Mouse (Mus musculus) kidney, adult 9 months (tissue): ENCODE measurements around the gene Anp32e.
"Not testable (repeated sequence)": the region's sequence is repeated elsewhere in the genome, so short reads cannot be mapped to it uniquely, and the experiment has no call there.

Experiments
- DNase-seq: peaks from one replicate; pipeline ENCODE4 v3.0.0; 2022

The Anp32e gene

DNA sequence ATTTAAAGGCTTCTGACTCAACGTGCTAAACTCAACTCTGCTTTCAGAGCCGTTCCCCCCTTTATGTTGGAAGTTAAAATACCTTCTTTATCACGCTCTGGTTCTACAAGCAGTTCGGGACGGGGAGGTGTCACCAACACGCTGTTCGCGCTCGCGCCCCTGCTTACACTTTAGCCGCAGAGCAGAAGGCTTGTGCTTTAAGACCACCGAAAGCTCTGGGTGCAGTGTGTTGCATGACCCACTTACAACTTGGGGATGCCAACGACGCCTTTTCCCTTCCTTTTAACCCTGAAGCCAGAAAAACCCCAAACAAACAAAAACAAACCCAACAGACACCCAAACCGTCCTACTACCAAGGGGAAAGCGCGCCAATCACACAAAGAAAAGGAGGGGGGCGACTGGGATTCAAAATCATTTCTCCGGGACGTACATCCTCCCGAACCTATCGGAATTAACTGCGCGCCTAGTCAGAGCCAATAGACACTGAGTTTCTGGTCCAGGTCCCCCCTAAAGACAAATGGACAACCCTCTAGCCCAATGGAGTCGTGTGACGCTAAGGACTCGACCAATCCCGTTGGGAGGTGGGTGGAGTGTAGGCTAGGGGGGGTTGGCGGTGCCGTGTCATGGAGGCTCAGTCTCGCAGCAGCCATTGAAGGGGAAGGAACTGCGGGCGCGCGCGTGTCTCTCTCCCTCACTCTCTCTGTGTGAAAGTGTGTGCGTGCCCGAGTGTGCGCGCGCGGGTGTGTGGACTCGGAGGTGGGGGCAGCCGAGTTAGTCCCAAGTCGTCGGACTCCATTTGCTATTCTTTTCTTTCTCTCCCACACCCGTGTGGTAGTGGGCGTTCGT is at the start of gene Anp32e:
Anp32e (plus strand) TSS at position 589 of the 846 bp plus-strand sequence.
- peak; percentile 99 for DNase-seq

DNA sequence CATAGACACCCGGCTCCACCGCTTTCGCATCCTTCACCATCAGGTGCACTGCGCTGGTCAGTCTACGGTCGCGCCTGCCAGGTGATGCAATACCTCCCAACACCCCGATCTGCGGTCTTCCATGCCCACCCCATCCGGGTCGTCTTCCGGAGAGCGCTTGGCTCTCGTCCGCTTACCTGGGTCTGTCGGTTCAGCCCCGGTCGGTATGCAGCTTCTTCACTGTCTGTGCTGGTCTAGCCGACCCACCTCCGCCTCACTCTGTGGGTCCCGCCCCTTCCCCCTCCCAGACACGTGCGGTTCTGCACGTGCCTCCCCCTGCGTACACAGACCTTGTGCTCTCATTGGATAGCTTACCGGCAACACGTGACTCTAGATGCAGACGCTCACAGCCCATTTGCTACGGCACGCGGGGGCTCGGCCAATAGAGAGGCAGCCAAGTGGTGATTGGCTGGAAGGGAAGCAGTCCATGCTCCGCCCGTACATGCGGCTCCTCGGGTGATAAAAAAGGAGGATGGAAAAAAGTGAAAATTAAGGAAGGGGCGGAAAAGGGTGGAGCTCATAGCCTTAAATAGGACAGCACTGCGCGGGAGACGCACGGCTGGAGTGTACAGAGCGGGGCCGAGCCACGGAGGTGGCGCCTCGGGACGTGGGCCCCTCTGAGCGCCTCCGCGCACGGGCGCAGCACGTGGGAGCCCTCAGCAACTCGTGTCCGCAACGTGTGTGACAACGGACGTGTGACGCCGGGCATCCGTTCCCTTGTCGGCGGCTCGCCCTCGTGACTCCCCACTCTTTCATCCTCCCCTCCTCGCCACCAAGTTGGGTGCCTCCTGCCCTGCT is 46.8 kb upstream of the Anp32e start, which contains the start of gene Ciart:
Ciart (minus strand) TSS at position 273 of the 837 bp plus-strand sequence.
- DNase-seq, result peak; percentile 99

DNA sequence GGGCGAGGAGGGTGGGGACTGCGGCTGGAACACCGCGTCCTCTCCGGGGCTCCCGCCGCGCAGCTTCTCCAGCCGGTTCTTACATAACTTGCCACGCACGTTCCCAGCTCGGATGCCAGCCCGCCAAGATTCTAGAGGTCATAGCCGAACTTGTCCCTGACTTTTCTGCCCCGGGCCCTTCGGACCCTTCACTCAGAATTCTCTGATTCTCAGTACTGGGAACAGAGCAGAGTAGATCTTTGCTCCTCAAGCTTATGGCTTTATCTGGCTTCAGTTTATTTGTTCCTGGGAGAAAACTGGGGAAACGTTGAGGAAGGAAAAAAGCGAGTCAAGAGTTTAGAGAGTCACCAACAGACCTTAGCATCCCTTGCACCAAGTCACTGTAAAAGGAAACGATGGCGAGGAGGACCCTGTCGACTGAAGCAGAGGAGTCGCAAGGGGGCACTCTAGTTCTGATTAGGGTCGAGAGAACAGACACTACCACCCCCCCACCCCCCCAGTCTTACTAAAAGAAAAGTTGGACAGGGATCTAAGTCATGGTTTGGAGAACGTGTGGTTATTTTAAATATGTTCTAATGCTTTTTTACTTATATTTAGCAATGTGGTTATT is 46.1 kb upstream of the Anp32e start:
- DNase-seq, result peak; percentile 91

DNA sequence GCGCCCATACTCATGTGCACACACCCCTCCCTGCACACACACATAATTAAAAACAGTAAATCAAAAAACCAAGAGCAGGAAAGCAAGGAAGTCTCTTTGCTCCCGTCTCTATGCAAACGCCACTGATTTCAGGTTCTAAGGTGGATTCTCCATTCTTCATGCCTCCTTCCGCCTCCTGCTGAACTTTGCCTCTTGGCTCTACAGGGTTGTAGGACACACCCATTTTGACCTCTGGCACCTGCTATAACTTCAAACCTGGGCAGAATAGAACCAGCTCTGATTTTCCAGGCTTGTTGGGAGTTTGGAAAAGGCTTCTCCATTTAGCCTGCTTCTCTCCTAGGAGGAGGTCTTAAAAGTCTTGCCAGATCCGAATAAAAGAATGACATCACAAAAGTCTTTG is 44.6 kb upstream of the Anp32e start:
- peak; percentile 86 for DNase-seq

DNA sequence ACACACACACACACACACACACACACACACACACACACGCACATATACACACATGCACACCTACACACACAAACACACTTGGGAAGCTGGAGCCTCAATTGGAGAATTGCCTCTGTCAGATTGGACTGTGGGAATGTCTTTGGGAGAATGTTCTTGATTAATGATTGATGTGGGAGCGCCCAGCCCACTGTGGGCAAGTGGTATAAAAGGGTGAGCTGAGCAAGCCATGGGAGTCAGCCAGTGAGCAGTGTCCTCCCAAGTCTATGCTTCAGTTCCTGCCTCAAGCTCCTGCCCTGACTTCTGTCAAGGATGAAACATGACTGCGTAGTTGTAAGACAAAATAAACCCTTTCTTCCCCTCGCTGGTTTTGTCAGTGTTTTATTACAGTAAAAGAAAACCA is 41.5 kb upstream of the Anp32e start:
- DNase-seq, result peak; percentile 89

DNA sequence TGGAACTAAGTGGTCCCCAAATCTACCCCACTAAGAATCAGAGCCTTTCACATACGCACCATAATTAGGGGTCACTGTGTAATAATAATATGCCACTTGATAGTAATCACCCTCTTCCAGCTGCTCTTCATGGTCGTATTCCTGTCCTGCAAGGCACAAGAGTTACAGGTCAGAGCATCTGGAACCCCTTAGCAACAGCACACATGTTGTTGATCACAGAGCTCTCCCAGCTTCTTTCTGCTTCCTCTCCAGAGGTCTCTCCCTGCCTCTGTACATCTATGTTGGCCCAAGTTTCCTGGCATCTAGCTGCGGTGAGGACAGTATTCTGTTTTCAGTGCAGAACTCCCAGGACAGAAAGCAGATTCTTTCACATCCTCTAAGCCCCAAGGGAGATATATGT is 39.4 kb upstream of the Anp32e start:
- DNase-seq, result no peak

DNA sequence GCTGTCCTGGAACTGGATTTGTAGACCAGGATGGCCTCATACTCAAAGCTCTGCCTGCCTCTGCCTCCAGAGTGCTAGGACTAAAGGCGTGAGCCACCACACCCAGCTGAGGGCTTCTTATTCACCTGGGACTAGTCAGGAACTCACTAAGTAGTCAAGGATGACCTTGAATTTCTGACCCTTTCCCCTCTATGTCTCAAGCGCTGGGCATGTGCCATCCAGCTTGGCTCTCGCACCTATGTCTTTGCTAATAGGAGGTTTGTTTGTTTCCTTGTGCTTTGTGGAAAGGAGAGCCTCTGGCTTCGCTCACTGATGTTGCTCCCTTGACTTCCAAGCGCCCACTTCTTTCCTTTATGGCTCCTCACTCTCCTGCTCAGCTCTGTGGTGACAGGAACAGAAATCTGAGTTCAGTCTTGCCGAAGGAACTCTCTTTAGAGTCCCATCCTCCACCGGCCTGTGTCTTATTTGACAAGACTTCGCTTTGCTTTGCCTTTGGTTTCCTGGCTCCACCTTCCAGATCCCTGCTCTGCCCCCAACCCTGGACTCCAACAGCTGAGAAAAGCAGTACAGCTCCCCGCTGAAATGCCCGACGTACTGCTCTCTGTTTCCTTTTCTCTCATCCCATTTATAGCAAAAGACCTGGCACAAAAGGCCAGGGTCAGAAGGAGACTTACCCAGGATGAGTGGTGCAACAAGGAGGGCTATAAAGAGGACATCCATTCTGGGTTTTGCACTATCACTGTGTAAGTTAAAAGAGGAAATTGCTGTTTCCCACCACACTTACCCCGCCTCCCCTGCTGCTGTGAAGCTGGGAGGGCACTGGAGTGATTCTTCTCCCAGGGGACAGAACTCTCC is 37.6 kb upstream of the Anp32e start, which contains the start of gene BC028528:
BC028528 (minus strand) TSS at position 795 of the 855 bp plus-strand sequence.
- no peak for DNase-seq

DNA sequence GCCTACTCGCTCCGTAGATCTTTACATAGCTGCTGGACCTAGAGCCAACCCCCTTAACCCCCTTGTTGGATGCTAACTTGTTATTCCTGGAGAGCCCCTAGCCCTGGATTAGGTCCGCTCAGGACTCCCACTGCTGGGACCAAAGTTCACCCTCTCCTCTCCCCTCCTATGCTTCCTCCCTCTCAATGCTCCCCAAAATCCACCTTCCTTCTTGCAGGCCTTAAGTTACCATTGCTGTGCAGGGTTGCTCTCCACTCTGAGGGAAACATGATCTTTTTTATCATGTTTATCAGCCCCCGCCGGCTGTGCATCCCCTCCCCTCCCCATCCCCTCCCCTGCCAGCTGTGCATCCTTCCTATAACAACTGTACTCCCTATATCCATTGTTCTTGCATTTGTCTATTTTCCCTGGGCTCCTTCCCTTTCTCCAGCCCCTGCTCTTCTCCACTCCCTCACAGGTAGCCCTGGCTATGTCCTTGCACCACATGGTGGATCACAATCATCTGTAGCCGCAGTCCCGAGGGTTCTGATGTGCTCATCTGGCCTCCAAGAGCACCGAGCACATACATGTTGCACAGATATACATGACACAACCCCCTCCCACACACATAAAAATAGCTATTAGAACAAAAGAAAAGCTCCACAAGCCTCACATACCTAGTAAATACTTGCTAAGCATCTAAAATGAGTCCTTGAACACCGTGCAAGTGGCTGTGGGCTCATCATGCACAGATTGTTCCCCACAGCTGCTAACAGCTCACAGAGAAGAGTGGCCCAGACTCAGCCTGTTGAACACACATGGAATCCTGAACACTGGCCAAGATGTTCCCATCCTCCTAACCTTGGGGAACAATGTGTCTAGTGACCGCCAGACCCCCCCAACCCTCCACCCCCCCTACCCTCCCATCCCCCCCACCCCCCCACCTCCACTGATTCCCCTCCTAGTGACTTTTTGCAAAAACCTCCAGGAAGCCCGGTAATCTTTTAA is 36.7 kb upstream of the Anp32e start:
- DNase-seq, result no peak

DNA sequence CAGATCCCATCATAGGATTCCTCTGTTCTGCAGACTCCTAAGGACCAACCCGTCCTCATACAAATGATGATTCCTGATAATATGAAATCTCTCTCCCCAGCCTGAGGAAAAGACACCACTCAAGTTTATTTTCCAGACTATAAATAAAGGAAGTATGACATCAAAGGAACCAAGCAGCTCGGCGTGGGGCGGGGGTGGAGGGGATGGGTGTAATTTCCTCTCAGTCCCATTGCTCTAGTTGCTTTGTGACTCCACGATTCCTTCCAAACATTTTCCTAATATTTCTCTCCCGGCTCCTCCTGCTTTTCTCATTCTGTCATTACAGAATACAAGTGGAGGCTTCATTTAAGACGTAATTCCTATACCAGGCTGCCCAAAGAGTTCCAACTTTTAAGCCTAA is 35.9 kb upstream of the Anp32e start:
- DNase-seq, result no peak

DNA sequence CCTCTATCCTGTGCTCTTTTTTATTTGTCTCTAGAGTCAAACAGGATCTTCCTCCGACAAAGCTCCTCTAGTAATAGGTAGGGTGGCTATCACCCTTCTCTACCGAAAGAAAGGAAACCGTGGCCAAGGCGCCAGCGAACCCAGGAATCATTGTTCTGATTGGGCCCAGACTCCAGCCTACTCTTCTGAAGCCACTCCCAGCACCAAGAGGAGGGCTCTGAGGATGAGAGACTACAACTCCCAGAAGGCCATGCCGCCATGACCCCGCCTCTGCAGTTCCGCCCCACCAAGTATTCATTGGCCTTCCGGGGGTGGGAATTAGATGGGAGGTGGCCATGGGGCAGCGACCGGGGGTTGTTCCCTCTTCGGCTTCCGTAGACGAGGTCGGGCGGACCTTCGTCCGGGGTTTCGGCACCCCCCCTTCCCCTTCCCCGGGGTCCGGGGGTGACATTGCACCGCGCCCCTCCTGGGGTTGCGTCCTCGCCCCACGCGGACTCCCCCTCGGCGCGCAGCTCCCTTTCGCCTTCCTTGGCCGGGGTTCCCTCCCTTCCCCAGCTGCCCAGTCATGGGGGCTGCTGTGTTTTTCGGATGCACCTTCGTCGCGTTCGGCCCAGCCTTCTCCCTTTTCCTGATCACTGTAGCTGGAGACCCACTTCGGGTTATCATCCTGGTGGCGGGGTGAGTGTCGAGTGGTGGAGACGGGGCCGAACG is 35.3 kb upstream of the Anp32e start, which contains the start of gene Aph1a:
Aph1a (plus strand) TSS at position 364 of the 711 bp plus-strand sequence.
- peak; percentile 99 for DNase-seq

DNA sequence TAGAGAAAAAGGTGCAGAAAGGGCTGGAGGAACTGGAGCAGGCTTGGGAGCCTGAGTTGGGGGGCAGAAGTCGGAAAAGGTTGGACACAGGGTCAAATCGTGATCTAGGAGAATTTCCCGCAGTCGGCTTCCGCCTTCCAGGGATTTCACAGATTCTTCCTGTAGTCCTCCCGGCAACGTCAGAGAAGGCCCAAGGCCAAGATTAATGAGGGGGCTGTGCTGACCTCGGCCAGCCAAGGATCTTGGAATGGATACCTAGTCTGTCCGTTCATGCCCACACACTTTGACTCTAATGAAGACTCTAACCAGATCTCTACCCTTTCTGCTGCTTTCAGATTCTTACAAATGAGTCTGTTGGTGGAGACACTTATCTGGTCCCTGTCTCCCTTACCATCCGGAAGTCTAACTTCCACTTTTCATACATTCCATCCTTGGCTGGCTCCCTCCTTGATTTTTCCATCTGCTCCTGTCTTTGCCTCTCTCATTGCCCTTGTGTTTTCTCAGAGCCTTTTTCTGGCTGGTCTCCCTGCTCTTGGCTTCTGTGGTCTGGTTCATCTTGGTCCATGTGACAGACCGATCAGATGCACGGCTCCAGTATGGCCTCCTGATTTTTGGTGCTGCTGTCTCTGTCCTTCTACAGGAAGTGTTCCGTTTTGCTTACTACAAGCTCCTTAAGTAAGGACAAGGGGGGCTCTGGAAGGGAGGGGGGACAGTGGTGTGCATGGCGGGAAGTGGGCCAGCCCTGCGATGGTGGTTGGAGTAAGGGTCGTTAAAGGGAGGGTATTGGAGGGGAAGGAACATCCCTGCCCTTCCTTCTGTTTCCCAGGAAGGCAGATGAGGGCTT is 34.5 kb upstream of the Anp32e start:
- peak; percentile 87 for DNase-seq

DNA sequence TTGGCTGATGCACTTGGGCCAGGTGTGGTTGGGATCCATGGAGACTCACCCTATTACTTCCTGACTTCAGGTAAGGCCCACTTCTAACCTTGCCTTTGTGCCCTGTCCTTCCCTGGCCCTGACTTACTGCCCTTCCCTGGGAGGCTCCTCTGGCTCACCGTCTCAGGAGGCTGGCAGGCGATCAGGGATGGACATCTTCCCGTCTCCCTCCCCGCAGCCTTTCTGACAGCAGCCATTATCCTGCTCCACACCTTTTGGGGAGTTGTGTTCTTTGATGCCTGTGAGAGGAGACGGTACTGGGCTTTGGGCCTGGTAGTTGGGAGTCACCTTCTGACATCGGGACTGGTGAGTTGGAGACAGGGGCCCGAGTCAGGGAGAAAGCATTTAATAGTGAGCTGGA is 33.5 kb upstream of the Anp32e start:
- not testable (repeated sequence) for DNase-seq

DNA sequence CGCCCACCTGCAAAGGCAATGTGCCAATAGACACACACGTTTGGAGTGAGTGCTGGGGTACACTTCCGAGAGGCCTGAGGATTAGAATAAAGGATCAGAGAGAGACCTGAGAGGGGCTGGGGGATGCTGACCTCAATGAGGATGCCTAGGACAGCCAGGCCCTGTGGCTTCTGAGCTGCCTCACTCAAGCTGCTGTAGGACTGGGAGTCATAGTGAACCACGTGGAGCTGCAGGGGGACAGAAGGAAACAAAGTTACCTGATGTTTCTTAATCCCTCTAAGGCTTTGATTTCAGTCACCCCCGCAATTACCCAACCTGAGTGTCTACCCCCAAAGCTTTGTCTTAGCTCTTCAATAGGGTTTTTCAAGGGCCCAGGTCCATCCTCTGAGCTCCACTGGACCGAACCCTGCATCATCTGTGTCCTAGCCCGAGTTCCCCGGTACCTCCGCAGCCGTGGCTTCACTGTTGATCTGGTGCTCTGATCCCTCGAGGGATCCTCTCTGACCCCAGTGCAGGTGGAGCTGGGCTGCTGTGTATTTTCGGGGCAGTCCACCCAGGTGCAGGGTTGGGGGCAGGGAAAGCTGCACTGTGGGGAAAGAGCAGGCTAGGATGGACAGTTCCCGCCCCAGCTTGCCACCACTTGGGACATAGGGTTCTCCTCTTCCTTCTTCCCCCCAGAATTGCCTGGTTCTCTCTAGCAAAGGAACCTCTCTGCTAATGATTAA is 29.1 kb upstream of the Anp32e start:
- DNase-seq, result no peak

DNA sequence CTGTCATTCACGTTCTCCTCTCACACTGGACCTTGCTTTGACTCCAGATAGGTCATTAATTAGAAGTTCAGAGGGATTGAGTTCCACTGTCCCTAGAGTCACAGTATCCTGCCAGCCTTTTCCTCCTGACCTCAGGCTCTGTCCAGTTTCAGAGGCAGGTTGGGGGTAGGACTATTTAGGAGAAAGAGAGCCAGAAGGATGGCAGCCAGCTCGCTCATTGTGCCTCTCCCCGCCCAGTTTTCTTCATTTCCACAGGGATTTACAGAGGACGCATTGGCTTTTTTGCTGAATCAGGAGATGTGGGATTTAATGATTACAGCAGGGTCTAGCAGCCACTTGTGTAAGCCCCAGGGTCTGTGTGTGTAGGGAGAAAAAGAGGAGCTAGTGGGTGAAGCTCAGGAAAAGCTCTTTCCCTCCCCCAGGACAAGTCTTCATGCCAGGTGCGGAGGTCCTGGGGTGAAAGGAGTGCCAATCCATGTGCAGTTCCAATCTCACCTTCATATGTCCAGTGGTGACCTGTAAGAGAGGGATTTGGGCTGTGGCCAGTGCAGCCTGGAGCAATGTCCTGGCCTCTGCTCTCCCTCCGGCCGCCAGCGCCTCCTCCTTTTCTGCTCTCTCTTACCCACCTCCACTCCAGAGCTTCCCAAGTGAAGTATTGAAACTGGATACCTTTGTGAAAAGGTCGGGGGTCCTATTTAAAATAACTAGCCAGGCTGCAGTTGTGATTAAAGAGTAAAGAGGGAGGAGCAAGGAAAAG is 27.3 kb upstream of the Anp32e start:
- DNase-seq, result peak; percentile 87

DNA sequence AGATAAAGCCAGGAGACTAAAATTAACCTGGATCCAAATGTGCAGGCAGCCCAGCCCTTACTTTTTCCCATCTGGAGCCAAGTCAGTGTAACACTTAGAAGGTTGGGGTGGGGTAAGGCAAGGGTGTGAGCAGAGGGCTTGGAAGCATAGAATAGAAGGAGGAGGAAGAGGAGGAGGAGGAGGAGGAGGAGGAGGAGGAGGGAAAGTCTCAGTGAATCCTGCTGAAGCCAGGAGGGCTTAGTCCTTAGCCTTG is 26.7 kb upstream of the Anp32e start:
- DNase-seq, result no peak

DNA sequence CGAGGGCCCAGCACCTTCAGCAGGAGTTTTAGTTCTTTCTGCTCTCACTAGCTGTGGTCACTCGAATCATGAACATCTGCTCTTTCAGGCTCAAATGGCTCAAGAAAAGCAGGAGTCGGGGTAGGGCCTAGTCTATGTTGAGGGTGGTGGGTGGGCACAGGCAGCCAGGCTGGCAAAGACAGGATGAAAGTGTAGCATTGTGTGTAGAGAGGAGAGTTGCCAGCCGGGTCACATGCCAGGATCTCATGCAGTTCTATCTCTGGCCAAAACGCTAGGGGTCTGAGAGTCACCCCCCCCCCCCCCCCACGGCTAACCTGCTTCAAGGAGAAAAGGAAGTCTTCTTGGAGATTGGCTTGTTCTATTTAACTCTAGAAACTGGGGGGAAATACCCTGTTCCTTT is 26.4 kb upstream of the Anp32e start:
- peak; percentile 15 for DNase-seq

DNA sequence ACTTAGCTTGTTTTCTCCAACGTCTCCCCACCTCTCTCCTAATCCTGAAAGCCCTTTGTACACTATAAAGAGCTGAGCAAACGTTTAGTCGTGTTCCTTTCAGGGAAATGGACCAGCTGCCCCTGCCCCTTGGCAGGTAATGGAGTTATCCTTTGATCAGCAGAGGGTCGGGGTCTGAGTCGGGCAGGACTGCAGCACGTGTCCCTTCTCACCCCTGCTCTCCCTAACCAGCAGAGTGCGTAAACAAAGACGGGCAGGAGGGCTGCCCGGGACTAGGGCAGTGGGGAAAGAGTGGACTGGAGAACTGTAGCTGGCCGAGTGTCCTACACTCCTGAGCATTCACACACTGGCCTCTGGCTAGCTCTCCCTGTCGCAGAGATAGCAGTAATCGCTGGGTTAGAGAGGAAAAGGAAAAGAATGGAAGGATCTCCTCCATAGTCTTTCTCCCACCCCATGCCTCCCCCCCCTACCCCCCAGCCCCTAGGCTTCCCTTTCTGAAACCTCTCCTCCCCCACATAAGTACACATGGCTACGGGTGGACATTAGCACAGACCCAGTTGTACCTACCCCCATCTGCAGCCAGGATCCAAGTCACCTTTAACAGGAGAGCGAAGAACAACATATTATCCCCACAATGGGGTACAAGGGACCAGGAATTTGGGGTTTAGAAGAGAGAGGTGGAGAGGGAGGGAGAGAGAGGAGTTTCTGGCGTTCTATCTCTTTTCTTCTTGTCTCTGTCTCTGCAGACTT is 25.1 kb upstream of the Anp32e start:
- peak; percentile 90 for DNase-seq
